Mouse (Mus musculus) forebrain, embryonic 11.5 days (tissue): ENCODE measurements at regions not wholly inside any gene's neighbourhood (a gene's known extent, or its start where the extent isn't known, plus 50 kb on each side); places are given as distances from the start of the nearest gene placed in this dataset.

Experiments used
- ATAC-seq: fragments of 200-750 bp; cut with Nextera tagmentation; replicated peaks from 2 replicates; pipeline ENCODE4 v1.8.0; 2017; ENCODE audit warnings: moderate TSS enrichment; ENCODE audit not compliant: low FRiP score
- DNase-seq: peaks from one replicate; pipeline ENCODE4 v3.0.0-alpha.2; 2017; ENCODE audit warnings: low spot score
- H3K27ac ChIP-seq: fragments of 300-500 bp; sonication (generic); 2 replicates; pipeline ENCODE4 v1.5.1; 2014; ENCODE audit warnings: low read depth, low read length
- H3K27me3 ChIP-seq: fragments of 300-500 bp; sonication (generic); 2 replicates; pipeline ENCODE4 v1.6.1; 2014; ENCODE audit warnings: mild to moderate bottlenecking, low read length, mixed read lengths; ENCODE audit not compliant: control insufficient read depth, insufficient read depth
- H3K36me3 ChIP-seq: fragments of 300-500 bp; sonication (generic); 2 replicates; pipeline ENCODE4 v1.6.1; 2014; ENCODE audit warnings: mild to moderate bottlenecking, low read length, moderate library complexity, mixed read lengths; ENCODE audit not compliant: control insufficient read depth, insufficient read depth
- H3K4me1 ChIP-seq: fragments of 300-500 bp; sonication (generic); replicated peaks from 2 replicates; pipeline ENCODE4 v1.6.1; 2014; ENCODE audit warnings: low read length, mixed read lengths; ENCODE audit not compliant: control insufficient read depth, insufficient read depth
- H3K4me2 ChIP-seq: fragments of 300-500 bp; sonication (generic); 2 replicates; pipeline ENCODE4 v1.6.1; 2014; ENCODE audit warnings: low read depth, mild to moderate bottlenecking, low read length, moderate library complexity, mixed read lengths; ENCODE audit not compliant: severe bottlenecking
- H3K4me3 ChIP-seq: fragments of 300-500 bp; sonication (generic); 2 replicates; pipeline ENCODE4 v1.5.1; 2014; ENCODE audit warnings: low read depth, low read length
- H3K9ac ChIP-seq: fragments of 300-500 bp; sonication (generic); 2 replicates; pipeline ENCODE4 v1.6.1; 2014; ENCODE audit warnings: low read length
- H3K9me3 ChIP-seq: fragments of 300-500 bp; sonication (generic); 2 replicates; pipeline ENCODE4 v1.6.1; 2016; ENCODE audit warnings: low read length, mixed read lengths; ENCODE audit not compliant: control insufficient read depth
- WGBS: fragments of 180-500 bp; shearing (Covaris S2); extraction: QIAGEN DNeasy Blood & Tissue Kit; methylation state at CpG from one replicate; pipeline ENCODE4 v1.1.7; 2014; 5-methylcytosine and 5-hydroxymethylcytosine counted together

GRCm38 (mm10) chr13:85506030-85506429 is 217.1 kb upstream of the Rasa1 start:
- Histone ChIP-seq H3K9ac (no peak overlapping the region), H3K27me3 (no peaks in the 10 kb centered on the region), H3K4me3 (no peak overlapping the region), H3K36me3 (no peaks in the 10 kb centered on the region), H3K4me1 (no peaks in the 10 kb centered on the region), H3K4me2 (no peak overlapping the region), H3K9me3 (no peaks in the 10 kb centered on the region), H3K27ac (no peak overlapping the region)
- no peak for ATAC-seq
- DNase-seq: no peak
- WGBS: 54% methylated on average over 1 of the region's 1 CpGs

GRCm38 (mm10) chr13:85505046-85505445 is 216.1 kb upstream of the Rasa1 start:
- H3K4me3 ChIP-seq: no peak overlapping the region
- H3K4me1 ChIP-seq: no peaks in the 10 kb centered on the region
- no peaks in the 10 kb centered on the region for H3K9me3 ChIP-seq
- H3K27me3 ChIP-seq: no peaks in the 10 kb centered on the region
- WGBS: 77% methylated on average over 4 of the region's 4 CpGs
- DNase-seq (no peak), ATAC-seq (no peak)
- no peak overlapping the region for H3K4me2 ChIP-seq
- no peak overlapping the region for H3K27ac ChIP-seq
- H3K9ac ChIP-seq: no peak overlapping the region
- no peaks in the 10 kb centered on the region for H3K36me3 ChIP-seq

- no peak overlapping the region for H3K27ac ChIP-seq
- no peaks in the 10 kb centered on the region for H3K36me3 ChIP-seq
- H3K4me2 ChIP-seq: no peak overlapping the region
- no peaks in the 10 kb centered on the region for H3K4me1 ChIP-seq
- no peak overlapping the region for H3K4me3 ChIP-seq
- 69% methylated on average over 4 of the region's 4 CpGs for WGBS
- no peaks in the 10 kb centered on the region for H3K9me3 ChIP-seq
- H3K27me3 ChIP-seq: no peaks in the 10 kb centered on the region
- ATAC-seq (no peak), DNase-seq (no peak)
- H3K9ac ChIP-seq: no peak overlapping the region
Observed at GRCm38 (mm10) chr13:85504001-85504400, 215.1 kb upstream of the Rasa1 start.

- H3K9me3 ChIP-seq: no peaks in the 10 kb centered on the region
- no peak overlapping the region for H3K27ac ChIP-seq
- H3K4me3 ChIP-seq: no peak overlapping the region
- H3K4me1 ChIP-seq: no peaks in the 10 kb centered on the region
- no peaks in the 10 kb centered on the region for H3K27me3 ChIP-seq
- no peak overlapping the region for H3K9ac ChIP-seq
- DNase-seq (no peak), ATAC-seq (no peak)
- WGBS: 87% methylated on average over 2 of the region's 2 CpGs
- H3K36me3 ChIP-seq: no peaks in the 10 kb centered on the region
- no peak overlapping the region for H3K4me2 ChIP-seq
Observed at GRCm38 (mm10) chr13:85498696-85499095, 209.8 kb upstream of the Rasa1 start.

- WGBS: 82% methylated on average over 3 of the region's 3 CpGs
Observed at GRCm38 (mm10) chr13:85484790-85485189, 195.9 kb upstream of the Rasa1 start.

GRCm38 (mm10) chr13:85483348-85483747 is 194.4 kb upstream of the Rasa1 start:
- Histone ChIP-seq H3K27ac (no peak overlapping the region), H3K27me3 (no peaks in the 10 kb centered on the region), H3K9ac (no peak overlapping the region), H3K9me3 (no peaks in the 10 kb centered on the region), H3K4me3 (no peak overlapping the region), H3K36me3 (no peaks in the 10 kb centered on the region), H3K4me2 (no peak overlapping the region), H3K4me1 (no peaks in the 10 kb centered on the region)
- DNase-seq: no peak
- ATAC-seq: no peak

More at GRCm38 (mm10) chr13:85484790-85485189, 195.9 kb upstream of the Rasa1 start:
- H3K9ac ChIP-seq: no peak overlapping the region
- no peak overlapping the region for H3K4me3 ChIP-seq
- H3K36me3 ChIP-seq: no peaks in the 10 kb centered on the region
- no peak overlapping the region for H3K27ac ChIP-seq
- ATAC-seq (no peak), DNase-seq (no peak)
- no peaks in the 10 kb centered on the region for H3K4me1 ChIP-seq
- H3K9me3 ChIP-seq: no peaks in the 10 kb centered on the region
- H3K27me3 ChIP-seq: no peaks in the 10 kb centered on the region
- H3K4me2 ChIP-seq: no peak overlapping the region

- Histone ChIP-seq H3K27me3 (no peaks in the 10 kb centered on the region), H3K4me1 (no peaks in the 10 kb centered on the region), H3K4me3 (no peak overlapping the region), H3K4me2 (no peak overlapping the region), H3K36me3 (no peaks in the 10 kb centered on the region), H3K9ac (no peak overlapping the region), H3K27ac (no peak overlapping the region), H3K9me3 (no peaks in the 10 kb centered on the region)
- ATAC-seq: no peak
- no peak for DNase-seq
- WGBS: 86% methylated on average over 2 of the region's 2 CpGs
Observed at GRCm38 (mm10) chr13:85479405-85479804, 190.5 kb upstream of the Rasa1 start.

- 89% methylated on average over 4 of the region's 4 CpGs for WGBS
Observed at GRCm38 (mm10) chr13:85476274-85476846, 187.4 kb upstream of the Rasa1 start.

GRCm38 (mm10) chr13:85471340-85471739 is 182.4 kb upstream of the Rasa1 start:
- H3K27ac ChIP-seq: no peak overlapping the region
- no peak overlapping the region for H3K9ac ChIP-seq
- H3K36me3 ChIP-seq: no peaks in the 10 kb centered on the region
- 95% methylated on average over 5 of the region's 5 CpGs for WGBS
- H3K4me3 ChIP-seq: no peak overlapping the region
- H3K27me3 ChIP-seq: no peaks in the 10 kb centered on the region
- no peak for DNase-seq
- ATAC-seq: no peak
- no peaks in the 10 kb centered on the region for H3K4me1 ChIP-seq
- no peak overlapping the region for H3K4me2 ChIP-seq
- H3K9me3 ChIP-seq: no peaks in the 10 kb centered on the region

More at GRCm38 (mm10) chr13:85476274-85476846, 187.4 kb upstream of the Rasa1 start:
- Histone ChIP-seq H3K27me3 (no peaks in the 10 kb centered on the region), H3K4me1 (no peaks in the 10 kb centered on the region), H3K9ac (no peak overlapping the region), H3K9me3 (no peaks in the 10 kb centered on the region), H3K4me3 (no peak overlapping the region), H3K27ac (no peak overlapping the region), H3K4me2 (no peak overlapping the region), H3K36me3 (no peaks in the 10 kb centered on the region)
- ATAC-seq (no peak), DNase-seq (no peak)
